Comparison of ENCODE assay signal across 15 mouse cellular contexts in genomic region chr14:102138936-102139335, GRCm38 (mm10).
DNase-seq lines count a peak whose midpoint lies in the region.
"Had no signal": no experiment of that assay in that cellular context is flagged by ENCODE, and none has a peak within 500 bp of the region (broad histone marks: within the 10 kb centered on the region; RNA-seq: fewer than 3 reads in every experiment).

No protein-coding gene starts in this region.

- DNase-seq in layer of hippocampus, adult 11-12 months (ENCODE audit: low spot score), result peak; percentile 19
- DNase-seq in layer of hippocampus, postnatal 25 days (ENCODE audit: extremely low spot score in 1 of 2, low spot score in 1 of 2), result no peak
- peak; percentile 9 for DNase-seq in layer of hippocampus, adult 9-10 months (ENCODE audit: low spot score)
- DNase-seq in layer of hippocampus, postnatal 36 days, result peak; percentile 10 to 12
- DNase-seq in gastrocnemius, adult 18-20 months (ENCODE audit: low spot score), result no peak
- no peak for DNase-seq in right cerebral cortex, postnatal 10 days (ENCODE audit: low spot score in 2 of 2)
- DNase-seq in adipocyte (ENCODE audit: low spot score), result no peak
- DNase-seq: adrenal gland, postnatal 10 days; adrenal gland, postnatal 36 days; cerebellum, adult 11 months; cerebellum, adult 2 months; cerebellum, adult 9-11 months; cerebellum, postnatal 25 days; gastrocnemius, postnatal 14 days; heart, adult 11 months had no signal

Comparison
In these comparisons a context has a peak if more than half of its experiments do, and no peak if none do; other contexts are left out.
1. DNase-seq: peak in layer of hippocampus, adult 11-12 months (single experiment), layer of hippocampus, adult 9-10 months (single experiment) and layer of hippocampus, postnatal 36 days (2 of 2); none in layer of hippocampus, postnatal 25 days (0 of 2), gastrocnemius, adult 18-20 months (single experiment), right cerebral cortex, postnatal 10 days (0 of 2) and adipocyte (single experiment).